Mouse (Mus musculus): ENCODE results near the gene Ubxn6. TPM values are rescaled to one million over a fixed set of nuclear protein-coding genes. Genes with fewer than 3 reads are reported as not detected.
"Not testable (repeated sequence)": the region's sequence is repeated elsewhere in the genome, so short reads cannot be mapped to it uniquely, and the experiment has no call there.

Gene Ubxn6
- polyA plus RNA-seq, 1 experiment: 109 TPM

GRCm38 (mm10) chr17:56111864-56112263, 37.0 kb upstream of the Ubxn6 start:
- TF ChIP-seq POLR2A (IDR thresholded peaks at IDR 0.05; ENCODE audit: extremely low read depth, insufficient read depth, low read length) (no peak), CTCF (IDR thresholded peaks at IDR 0.05; ENCODE audit: extremely low read depth, insufficient read depth, low read length) (peak; percentile 86)
- Histone ChIP-seq H3K4me1 (ENCODE audit: control insufficient read depth, insufficient read depth, low read length) (no peaks in the 10 kb centered on the region; the same call in 1 of the 2 replicates), H3K27ac (ENCODE audit: insufficient read depth, low read length) (no peak overlapping the region), H3K4me3 (ENCODE audit: insufficient read depth, low read length) (no peak overlapping the region)

- H3K27ac ChIP-seq (ENCODE audit: insufficient read depth, low read length): no peak overlapping the region
- no peak overlapping the region for H3K4me3 ChIP-seq (ENCODE audit: insufficient read depth, low read length)
- TF ChIP-seq CTCF (IDR thresholded peaks at IDR 0.05; ENCODE audit: extremely low read depth, insufficient read depth, low read length): no peak
- TF ChIP-seq POLR2A (IDR thresholded peaks at IDR 0.05; ENCODE audit: extremely low read depth, insufficient read depth, low read length): no peak
- no peaks in the 10 kb centered on the region; the same call in 1 of the 2 replicates for H3K4me1 ChIP-seq (ENCODE audit: control insufficient read depth, insufficient read depth, low read length)
Measured at GRCm38 (mm10) chr17:56111021-56111420, 36.2 kb upstream of the Ubxn6 start.

DNA sequence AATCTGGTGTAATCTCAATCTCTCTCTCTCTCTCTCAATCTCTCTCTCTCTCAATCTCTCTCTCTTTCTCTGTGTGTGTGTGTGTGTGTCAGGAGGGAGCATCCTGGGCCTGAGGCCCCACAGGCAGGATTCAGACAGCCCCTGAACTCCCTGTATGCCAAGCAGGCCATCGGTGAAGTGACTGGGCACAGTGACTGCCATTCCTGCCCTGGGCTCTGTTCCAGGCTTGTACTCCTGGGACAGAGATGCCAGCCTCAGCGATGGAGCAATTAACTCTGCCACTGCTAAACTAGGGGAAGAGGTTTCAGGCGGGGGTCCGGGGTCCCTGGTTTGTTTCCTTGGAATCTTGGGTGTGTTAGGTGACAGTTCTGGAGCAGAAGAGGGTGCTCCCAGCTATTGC, 35.7 kb upstream of the Ubxn6 start:
- Histone ChIP-seq H3K4me1 (ENCODE audit: control insufficient read depth, insufficient read depth, low read length) (no peaks in the 10 kb centered on the region; the same call in 1 of the 2 replicates), H3K4me3 (ENCODE audit: insufficient read depth, low read length) (no peak overlapping the region), H3K27ac (ENCODE audit: insufficient read depth, low read length) (peak overlapping the region; percentile 24; the same call in 1 of the 2 replicates)
- TF ChIP-seq CTCF (IDR thresholded peaks at IDR 0.05; ENCODE audit: extremely low read depth, insufficient read depth, low read length) (no peak), POLR2A (IDR thresholded peaks at IDR 0.05; ENCODE audit: extremely low read depth, insufficient read depth, low read length) (no peak)

- Histone ChIP-seq H3K4me3 (ENCODE audit: insufficient read depth, low read length) (no peak within 1 kb of the TSS), H3K27ac (ENCODE audit: insufficient read depth, low read length) (peak within 1 kb of the TSS; percentile 88), H3K4me1 (ENCODE audit: control insufficient read depth, insufficient read depth, low read length) (no peaks in the 10 kb centered on the region; the same call in 1 of the 2 replicates)
- TF ChIP-seq POLR2A (IDR thresholded peaks at IDR 0.05; ENCODE audit: extremely low read depth, insufficient read depth, low read length): 0 out of 2 replicates have a peak, but pooled peaks have one; percentile 25
- no peak for TF ChIP-seq CTCF (IDR thresholded peaks at IDR 0.05; ENCODE audit: extremely low read depth, insufficient read depth, low read length)
Measured at GRCm38 (mm10) chr17:56109219-56110051, 34.6 kb upstream of the Ubxn6 start, which contains the start of gene Plin4. TSS of gene Plin4 (minus strand) at chr17:56109803.

DNA sequence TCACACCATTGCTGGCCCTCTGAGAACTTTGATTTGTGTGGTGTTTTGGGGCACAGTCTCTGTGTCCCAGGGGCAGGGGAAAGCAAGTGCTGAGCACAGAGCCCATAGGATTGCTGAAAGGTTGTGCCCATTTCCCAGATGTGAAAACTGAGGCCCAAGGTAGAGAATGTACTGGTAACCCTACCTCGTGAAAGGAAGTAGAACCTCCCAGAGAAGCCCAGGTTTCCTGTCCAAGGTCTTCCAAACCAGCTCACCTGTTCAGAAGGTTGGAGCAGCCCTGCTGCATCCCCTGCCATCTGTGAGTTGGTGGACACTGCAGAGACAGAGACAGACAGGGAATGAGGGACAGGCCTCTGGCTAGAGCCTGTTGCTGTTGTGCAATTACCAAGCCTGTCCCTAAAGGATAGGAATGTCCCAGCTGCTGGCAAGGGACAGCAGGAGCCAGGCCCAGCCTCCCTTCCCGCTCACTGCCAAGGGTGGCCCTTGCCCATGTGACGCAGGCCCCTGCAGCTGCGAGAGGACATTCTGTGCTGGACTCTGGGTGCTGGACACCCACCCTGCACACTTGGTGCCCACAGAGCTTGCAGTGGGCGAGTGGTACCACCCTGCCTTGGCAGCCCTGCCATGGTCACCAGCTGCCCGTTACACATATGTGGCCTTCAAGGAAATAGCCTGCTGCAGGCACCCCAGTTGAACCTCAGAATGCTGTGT, 33.7 kb upstream of the Ubxn6 start:
- Histone ChIP-seq H3K4me3 (ENCODE audit: insufficient read depth, low read length) (no peak overlapping the region), H3K27ac (ENCODE audit: insufficient read depth, low read length) (peak overlapping the region; percentile 88), H3K4me1 (ENCODE audit: control insufficient read depth, insufficient read depth, low read length) (no peaks in the 10 kb centered on the region; the same call in 1 of the 2 replicates)
- TF ChIP-seq POLR2A (IDR thresholded peaks at IDR 0.05; ENCODE audit: extremely low read depth, insufficient read depth, low read length) (peak; percentile 57; the same call in 1 of the 2 replicates), CTCF (IDR thresholded peaks at IDR 0.05; ENCODE audit: extremely low read depth, insufficient read depth, low read length) (no peak)

DNA sequence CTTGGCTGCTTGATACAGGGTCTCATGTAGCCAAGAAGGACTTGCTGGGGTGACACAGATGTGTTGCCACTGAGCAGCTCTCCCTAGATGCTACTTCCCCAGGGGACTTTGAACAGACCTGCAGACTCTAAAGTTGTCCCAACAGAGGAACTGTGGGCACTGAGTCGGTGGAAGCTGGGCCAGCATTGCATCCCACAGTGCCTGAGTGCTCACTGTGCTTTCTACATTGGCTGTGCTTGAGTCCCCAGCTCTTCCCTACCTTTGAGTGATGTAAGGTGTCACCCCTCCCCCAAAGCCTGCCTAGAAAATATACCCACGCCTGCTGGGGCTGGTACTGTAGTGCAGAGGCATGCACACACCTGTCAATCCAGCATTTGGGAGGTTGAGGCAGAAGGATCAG, 32.9 kb upstream of the Ubxn6 start:
- Histone ChIP-seq H3K27ac (ENCODE audit: insufficient read depth, low read length) (0 out of 2 replicates have a peak overlapping the region, but pooled peaks have one; percentile 13), H3K4me3 (ENCODE audit: insufficient read depth, low read length) (no peak overlapping the region), H3K4me1 (ENCODE audit: control insufficient read depth, insufficient read depth, low read length) (no peaks in the 10 kb centered on the region; the same call in 1 of the 2 replicates)
- TF ChIP-seq POLR2A (IDR thresholded peaks at IDR 0.05; ENCODE audit: extremely low read depth, insufficient read depth, low read length) (no peak), CTCF (IDR thresholded peaks at IDR 0.05; ENCODE audit: extremely low read depth, insufficient read depth, low read length) (no peak)

DNA sequence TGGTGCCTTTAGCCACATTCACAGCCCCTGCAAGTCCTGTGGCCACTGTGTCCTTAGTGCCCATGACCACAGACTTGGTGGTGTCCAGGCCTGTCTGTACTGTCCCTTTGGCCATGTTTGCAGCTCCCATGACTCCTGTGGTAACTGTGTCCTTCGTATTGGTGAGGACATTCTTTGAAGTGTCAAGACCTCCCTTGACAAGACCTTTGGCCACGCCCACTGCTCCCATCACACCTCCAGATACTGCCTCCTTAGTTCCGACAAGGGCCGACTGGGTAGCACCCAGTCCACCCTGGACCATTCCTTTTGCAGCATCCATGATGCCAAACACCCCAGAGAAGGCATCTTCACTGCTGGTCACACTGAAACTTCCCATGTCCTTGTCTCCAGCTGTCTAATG, 32.2 kb upstream of the Ubxn6 start:
- TF ChIP-seq POLR2A (IDR thresholded peaks at IDR 0.05; ENCODE audit: extremely low read depth, insufficient read depth, low read length) (no peak), CTCF (IDR thresholded peaks at IDR 0.05; ENCODE audit: extremely low read depth, insufficient read depth, low read length) (no peak)
- Histone ChIP-seq H3K4me3 (ENCODE audit: insufficient read depth, low read length) (no peak overlapping the region), H3K4me1 (ENCODE audit: control insufficient read depth, insufficient read depth, low read length) (no peaks in the 10 kb centered on the region; the same call in 1 of the 2 replicates), H3K27ac (ENCODE audit: insufficient read depth, low read length) (no peak overlapping the region)

DNA sequence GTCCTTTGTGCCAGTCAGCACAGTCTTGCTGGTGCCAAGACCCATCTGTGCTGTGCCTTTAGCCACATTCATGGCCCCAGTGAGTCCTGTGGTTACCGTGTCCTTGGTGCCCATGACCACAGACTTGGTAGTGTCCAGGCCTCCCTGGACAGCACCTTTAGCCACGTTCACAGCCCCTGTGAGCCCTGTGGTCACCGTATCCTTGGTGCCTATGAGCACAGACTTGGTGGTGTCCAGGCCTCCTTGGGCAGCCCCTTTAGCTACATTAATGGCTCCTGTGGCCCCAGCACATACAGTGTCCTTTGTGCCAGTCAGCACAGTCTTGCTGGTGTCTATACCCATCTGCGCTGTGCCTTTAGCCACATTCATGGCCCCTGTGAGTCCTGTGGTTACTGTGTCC, 31.6 kb upstream of the Ubxn6 start:
- not testable (repeated sequence) for H3K27ac ChIP-seq (ENCODE audit: insufficient read depth, low read length); H3K4me3 ChIP-seq (ENCODE audit: insufficient read depth, low read length); H3K4me1 ChIP-seq (ENCODE audit: control insufficient read depth, insufficient read depth, low read length)

GRCm38 (mm10) chr17:56104821-56105220, 30.0 kb upstream of the Ubxn6 start:
- H3K4me1 ChIP-seq (ENCODE audit: control insufficient read depth, insufficient read depth, low read length); H3K4me3 ChIP-seq (ENCODE audit: insufficient read depth, low read length); H3K27ac ChIP-seq (ENCODE audit: insufficient read depth, low read length): not testable (repeated sequence)
